Mouse (Mus musculus) left cerebral cortex, postnatal 25 days (tissue): ENCODE measurements around the gene Stard13. TPM values are rescaled to one million over a fixed set of nuclear protein-coding genes. Genes with fewer than 3 reads are reported as not detected.
A peak's percentile ranks its signal among the peaks of the same experiment; 100 is the strongest.

Source experiments
- DNase-seq, 2 experiments: peaks; one replicate each; pipeline ENCODE4 v3.0.0; 2022; ENCODE audit warnings: low spot score in 2 of 2, mixed read lengths in 1 of 2
- intact Hi-C: fragments of 180-260 bp; cut with DNase I; formaldehyde crosslinking; loops from one replicate; pipeline ENCODE4 v1.15.1; 2025
- total RNA-seq, 2 experiments: library from RNA; stranded (reverse); gene quantifications; 2 replicates each; pipeline ENCODE4 v1.2.3; 2021

The Stard13 gene
- total RNA-seq, 2 experiments from 2014 or later: 11.1 to 11.7 TPM

- intact Hi-C loops: loop anchor here (5.0 kb wide), 1 partner anchor 45 kb away; no protein-coding TSS in a partner anchor
- no peak for DNase-seq
Measured at GRCm38 (mm10) chr5:151112743-151113142, 120.9 kb downstream of the Stard13 start.

- intact Hi-C loops: loop anchor here (2.0 to 5.0 kb wide), 2 partner anchors 26 to 44 kb away; no protein-coding TSS in a partner anchor
- DNase-seq: no peak
Measured at GRCm38 (mm10) chr5:151111080-151111871, 122.4 kb downstream of the Stard13 start.

- intact Hi-C loops: loop anchor here (2.0 to 5.0 kb wide), 2 partner anchors 26 to 43 kb away; no protein-coding TSS in a partner anchor
- peak; percentile 63 to 88 for DNase-seq
Measured at GRCm38 (mm10) chr5:151110461-151110908, 123.2 kb downstream of the Stard13 start.

- intact Hi-C loops: loop anchor here (2.0 to 5.0 kb wide), 2 partner anchors 27 to 43 kb away; no protein-coding TSS in a partner anchor
- DNase-seq: no peak
Measured at GRCm38 (mm10) chr5:151109822-151110221, 123.8 kb downstream of the Stard13 start.

- intact Hi-C loops: no loop called here
Measured at GRCm38 (mm10) chr5:151108955-151109354, 124.7 kb downstream of the Stard13 start.

GRCm38 (mm10) chr5:151108291-151108897 lies 125.2 kb downstream of the Stard13 start:
- no peak for DNase-seq
- intact Hi-C loops: no loop called here

More at GRCm38 (mm10) chr5:151108955-151109354, 124.7 kb downstream of the Stard13 start:
- no peak for DNase-seq

- DNase-seq: no peak
- intact Hi-C loops: no loop called here
Measured at GRCm38 (mm10) chr5:151106841-151107240, 126.8 kb downstream of the Stard13 start.

- no peak for DNase-seq
- intact Hi-C loops: no loop called here
Measured at GRCm38 (mm10) chr5:151105054-151105971, 128.3 kb downstream of the Stard13 start.

- DNase-seq: peak in 1 of 2 experiments; percentile 67
- intact Hi-C loops: no loop called here
Measured at GRCm38 (mm10) chr5:151104354-151105053, 129.1 kb downstream of the Stard13 start.

GRCm38 (mm10) chr5:151103284-151103683 lies 130.4 kb downstream of the Stard13 start:
- intact Hi-C loops: no loop called here
- DNase-seq: no peak

- intact Hi-C loops: no loop called here
- DNase-seq: no peak
Measured at GRCm38 (mm10) chr5:151102262-151102661, 131.4 kb downstream of the Stard13 start.

GRCm38 (mm10) chr5:151096012-151096411 lies 137.6 kb downstream of the Stard13 start:
- intact Hi-C loops: no loop called here
- no peak for DNase-seq

- intact Hi-C loops: no loop called here
- no peak for DNase-seq
Measured at GRCm38 (mm10) chr5:151092886-151093665, 140.6 kb downstream of the Stard13 start.

GRCm38 (mm10) chr5:151090996-151091395 lies 142.6 kb downstream of the Stard13 start:
- intact Hi-C loops: no loop called here

GRCm38 (mm10) chr5:151089201-151089600 lies 144.4 kb downstream of the Stard13 start:
- intact Hi-C loops: no loop called here
- DNase-seq: no peak

More at GRCm38 (mm10) chr5:151090996-151091395, 142.6 kb downstream of the Stard13 start:
- no peak for DNase-seq

GRCm38 (mm10) chr5:151086425-151087202 lies 147.0 kb downstream of the Stard13 start:
- intact Hi-C loops: no loop called here

GRCm38 (mm10) chr5:151085749-151086148 lies 147.9 kb downstream of the Stard13 start:
- intact Hi-C loops: no loop called here
- no peak for DNase-seq

More at GRCm38 (mm10) chr5:151086425-151087202, 147.0 kb downstream of the Stard13 start:
- DNase-seq: no peak
